Mouse (Mus musculus) erythroblast, embryonic 14.5 days (primary cell): ENCODE measurements at regions not wholly inside any gene's neighbourhood (a gene's known extent, or its start where the extent isn't known, plus 50 kb on each side); places are given as distances from the start of the nearest gene placed in this dataset.

ENCODE experiments used
- GATA1 ChIP-seq: IDR thresholded peaks from 2 replicates; pipeline ENCODE4 v1.6.1; 2012; ENCODE audit warnings: low read length, inconsistent platforms, mixed read lengths
- TAL1 ChIP-seq: IDR thresholded peaks from 3 replicates; pipeline ENCODE4 v1.6.1; 2012; ENCODE audit warnings: low read length, inconsistent platforms, mixed read lengths

GRCm38 (mm10) chr1:157019892-157020291 lies 80.5 kb upstream of the Ralgps2 start:
- TF ChIP-seq GATA1 (no peak), TAL1 (no peak)
